Mouse (Mus musculus) heart, embryonic 10.5 days (tissue): ENCODE results near the gene Omt2a. TPM values are rescaled to one million over a fixed set of nuclear protein-coding genes. Genes with fewer than 3 reads are reported as not detected.
A peak's percentile ranks its signal among the peaks of the same experiment; 100 is the strongest.
"Not testable (repeated sequence)": the region's sequence is repeated elsewhere in the genome, so short reads cannot be mapped to it uniquely, and the experiment has no call there.

Source experiments
- DNase-seq: peaks from one replicate; pipeline ENCODE4 v3.0.0-alpha.2; 2017; ENCODE audit warnings: low spot score
- H3K27ac ChIP-seq: fragments of 300-500 bp; sonication (generic); 2 replicates; pipeline ENCODE4 v1.5.1; 2016; ENCODE audit warnings: mild to moderate bottlenecking
- H3K27me3 ChIP-seq: fragments of 300-500 bp; sonication (generic); 2 replicates; pipeline ENCODE4 v1.6.1; 2016; ENCODE audit warnings: mild to moderate bottlenecking; ENCODE audit not compliant: poor library complexity, insufficient read depth, severe bottlenecking
- H3K36me3 ChIP-seq: fragments of 300-500 bp; sonication (generic); 2 replicates; pipeline ENCODE4 v1.6.1; 2016; ENCODE audit warnings: mild to moderate bottlenecking, moderate library complexity
- H3K4me1 ChIP-seq: fragments of 300-500 bp; sonication (generic); 2 replicates; pipeline ENCODE4 v1.6.1; 2016; ENCODE audit warnings: mild to moderate bottlenecking
- H3K4me3 ChIP-seq: fragments of 300-500 bp; sonication (generic); 2 replicates; pipeline ENCODE4 v1.5.1; 2016; ENCODE audit warnings: mild to moderate bottlenecking, moderate library complexity
- H3K9me3 ChIP-seq: fragments of 300-500 bp; sonication (generic); 2 replicates; pipeline ENCODE4 v1.6.1; 2016; ENCODE audit warnings: mild to moderate bottlenecking, moderate library complexity
- WGBS: fragments of 180-500 bp; shearing (Covaris S2); methylation state at CpG from one replicate; pipeline ENCODE4 v1.1.7; 2016; 5-methylcytosine and 5-hydroxymethylcytosine counted together
- polyA plus RNA-seq: library from polyadenylated mRNA; unstranded; fragments of >200 nt; fragmentation: Nextera tagmentation; extraction: Ambion mirVana; gene quantifications from 2 replicates; pipeline ENCODE4 v1.2.1, GENCODE M21; 2016

Omt2a gene
- polyA plus RNA-seq, 1 experiment from 2014 or later: not detected

DNA sequence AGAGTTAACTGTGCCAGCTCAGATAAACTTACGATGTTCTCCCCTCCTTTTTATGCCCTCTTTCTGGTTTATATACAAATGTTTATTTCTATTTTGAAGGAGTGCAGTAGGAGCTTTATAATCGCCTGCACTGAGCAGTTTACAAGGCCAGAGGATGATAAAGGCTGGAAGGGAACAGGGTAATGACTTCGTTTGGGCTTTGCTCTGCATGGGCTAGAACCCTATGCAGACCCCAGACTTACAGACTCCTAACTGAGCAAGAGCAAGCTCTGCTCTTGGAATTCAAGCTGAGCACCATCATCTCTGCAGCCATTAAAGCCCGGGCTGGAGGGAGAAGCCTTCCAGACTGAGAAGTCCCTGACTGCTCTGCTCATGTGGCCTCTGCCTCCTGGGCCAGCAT lies 30.6 kb upstream of the Omt2a start:
- not testable (repeated sequence) for H3K27me3 ChIP-seq, H3K36me3 ChIP-seq, H3K4me1 ChIP-seq, H3K27ac ChIP-seq, DNase-seq, H3K9me3 ChIP-seq, H3K4me3 ChIP-seq
- 63% methylated on average over 4 of the region's 4 CpGs for WGBS

DNA sequence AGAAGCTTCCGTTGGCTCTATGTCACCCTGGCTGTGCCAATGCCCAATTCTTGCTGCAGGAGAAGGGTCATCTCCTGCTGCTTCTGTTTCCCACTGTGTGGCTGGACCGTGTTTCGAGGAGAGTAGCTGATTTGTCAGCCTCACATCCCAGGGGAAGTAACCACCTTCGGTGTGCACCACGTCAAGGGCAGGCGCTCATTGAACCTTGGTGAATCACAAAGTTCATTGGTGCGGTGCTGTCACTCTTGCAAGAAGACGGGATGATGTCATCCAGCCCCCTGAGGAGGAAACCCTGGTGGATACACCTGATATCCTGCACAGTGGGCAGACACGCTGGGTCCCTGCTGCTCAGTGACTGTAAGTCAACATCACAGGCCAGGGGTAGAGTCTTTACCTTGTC lies 28.5 kb upstream of the Omt2a start:
- WGBS: 84% methylated on average over 9 of the region's 9 CpGs
- H3K27me3 ChIP-seq, H3K4me3 ChIP-seq, H3K27ac ChIP-seq, H3K36me3 ChIP-seq, H3K9me3 ChIP-seq, H3K4me1 ChIP-seq: not testable (repeated sequence)
- DNase-seq: peak; percentile 39

DNA sequence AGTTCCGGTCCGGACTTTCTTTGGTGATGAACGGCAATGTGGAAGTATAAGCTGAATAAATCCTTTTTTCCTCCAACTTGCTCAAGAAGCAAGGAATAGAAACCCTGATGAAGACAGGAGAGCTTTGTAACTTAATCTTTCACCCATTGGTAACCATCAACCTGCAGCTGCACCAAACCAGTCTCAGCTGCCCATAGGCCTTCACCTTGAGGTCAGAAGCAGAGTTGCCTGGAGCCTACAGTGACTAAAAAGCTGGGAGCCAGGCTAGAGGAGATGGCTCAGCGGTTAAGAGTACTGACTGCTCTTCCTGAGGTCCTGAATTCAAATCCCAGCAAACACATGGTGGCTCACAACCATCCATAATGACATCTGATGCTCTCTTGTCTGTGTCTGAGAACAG lies 27.9 kb upstream of the Omt2a start:
- H3K9me3 ChIP-seq, H3K4me1 ChIP-seq, H3K4me3 ChIP-seq, H3K27me3 ChIP-seq, H3K27ac ChIP-seq, H3K36me3 ChIP-seq: not testable (repeated sequence)
- DNase-seq: peak; percentile 5
- 85% methylated on average over 4 of the region's 4 CpGs for WGBS

DNA sequence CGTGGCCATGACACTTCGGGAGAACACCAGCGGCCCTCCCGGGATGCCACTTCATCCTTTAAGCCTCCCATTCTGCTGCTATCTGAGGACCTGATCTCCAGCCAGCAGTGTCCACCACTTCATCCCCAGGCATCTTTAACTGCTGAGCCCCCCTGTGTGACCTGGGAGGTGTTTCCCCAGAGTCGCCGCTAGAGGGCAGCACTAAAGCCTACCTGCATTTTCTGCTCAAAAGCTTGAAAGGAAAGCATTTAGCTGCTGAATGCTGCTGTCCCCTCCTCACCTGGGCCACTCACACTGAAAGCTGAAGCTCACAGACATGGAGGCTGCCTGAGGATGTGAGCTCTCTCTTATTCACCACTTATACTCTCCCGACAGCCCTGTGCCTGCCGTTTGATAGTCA lies 25.7 kb upstream of the Omt2a start:
- DNase-seq: peak; percentile 78
- 15% methylated on average over 8 of the region's 8 CpGs for WGBS
- H3K4me1 ChIP-seq, H3K27me3 ChIP-seq, H3K27ac ChIP-seq, H3K36me3 ChIP-seq, H3K9me3 ChIP-seq, H3K4me3 ChIP-seq: not testable (repeated sequence)

DNA sequence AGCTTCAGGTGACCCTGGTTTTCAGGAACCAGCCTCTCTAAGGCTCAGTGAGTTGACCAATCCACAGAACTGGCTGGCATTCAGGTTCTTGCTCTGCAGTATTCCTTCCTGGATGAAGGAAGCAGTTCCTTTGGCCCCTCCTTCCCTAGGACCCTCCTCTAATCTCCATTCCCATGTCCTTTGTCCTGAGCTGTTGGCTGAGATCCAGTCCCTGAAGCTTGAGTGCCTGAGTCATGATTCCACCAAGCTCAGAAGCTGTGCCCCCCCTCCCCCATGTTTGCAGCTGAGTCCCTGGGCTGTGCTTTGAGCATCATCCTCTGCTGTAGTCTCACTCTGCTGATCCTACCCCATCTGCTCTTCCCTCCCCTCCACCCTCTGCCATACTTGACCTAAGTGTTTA lies 22.5 kb upstream of the Omt2a start:
- not testable (repeated sequence) for H3K27ac ChIP-seq
- DNase-seq: peak; percentile 77

DNA sequence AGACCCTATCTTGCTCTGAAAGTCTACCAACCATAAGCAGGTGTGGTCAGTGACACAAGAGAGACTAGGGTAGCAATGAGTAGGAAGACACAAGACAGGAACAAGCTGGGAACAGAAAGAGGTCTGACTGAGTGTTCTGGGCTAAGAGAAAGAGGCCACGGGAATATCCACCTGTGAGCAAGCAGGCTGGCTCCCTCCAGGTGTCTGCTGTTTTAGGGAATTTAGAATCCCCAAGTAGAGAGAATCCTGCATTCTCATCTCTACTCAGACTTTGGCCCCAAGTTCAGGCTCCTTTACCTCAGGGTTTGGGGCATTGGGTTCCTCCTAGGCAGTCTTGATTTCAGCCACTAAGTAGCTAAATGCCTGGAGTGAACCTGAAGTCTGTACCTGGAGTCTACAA lies 12.7 kb upstream of the Omt2a start, which contains the start of gene Omt2b:
Gene Omt2b, plus strand, starts transcription at position 301 of the 400 bp plus-strand sequence.
- 59% methylated on average over 1 of the region's 1 CpGs for WGBS
- H3K36me3 ChIP-seq, H3K27ac ChIP-seq, H3K27me3 ChIP-seq, H3K9me3 ChIP-seq, DNase-seq, H3K4me3 ChIP-seq, H3K4me1 ChIP-seq: not testable (repeated sequence)

More for the DNA sequence above, 22.5 kb upstream of the Omt2a start:
- H3K4me1 ChIP-seq, H3K4me3 ChIP-seq, H3K36me3 ChIP-seq, H3K27me3 ChIP-seq, H3K9me3 ChIP-seq: not testable (repeated sequence)

DNA sequence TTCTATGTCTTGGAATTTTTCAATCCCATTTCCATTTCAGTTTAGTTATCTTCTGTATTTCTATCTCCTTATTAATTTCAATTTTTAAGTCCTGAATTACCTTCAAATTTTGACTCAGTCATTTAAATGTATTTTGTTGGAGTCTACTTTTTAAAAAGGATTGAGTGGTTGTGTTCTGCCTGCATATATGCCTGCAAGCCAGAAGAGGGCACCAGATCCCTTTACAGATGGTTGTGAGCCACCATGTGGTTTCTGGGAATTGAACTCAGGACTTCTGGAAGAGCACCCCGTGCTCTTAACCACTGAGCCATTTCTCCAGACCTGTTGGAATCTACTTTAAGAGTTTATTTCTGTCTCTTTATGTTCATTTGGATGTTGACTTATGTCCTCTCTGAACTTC lies 4.9 kb upstream of the Omt2a start:
- Histone ChIP-seq H3K27me3 (peaks cover 5% of the 10 kb centered on the region; the same call in 1 of the 2 replicates), H3K4me1 (no peaks in the 10 kb centered on the region), H3K9me3 (no peaks in the 10 kb centered on the region), H3K36me3 (no peaks in the 10 kb centered on the region), H3K4me3 (no peak overlapping the region), H3K27ac (no peak overlapping the region)
- WGBS: 48% methylated on average over 1 of the region's 1 CpGs
- DNase-seq: no peak

DNA sequence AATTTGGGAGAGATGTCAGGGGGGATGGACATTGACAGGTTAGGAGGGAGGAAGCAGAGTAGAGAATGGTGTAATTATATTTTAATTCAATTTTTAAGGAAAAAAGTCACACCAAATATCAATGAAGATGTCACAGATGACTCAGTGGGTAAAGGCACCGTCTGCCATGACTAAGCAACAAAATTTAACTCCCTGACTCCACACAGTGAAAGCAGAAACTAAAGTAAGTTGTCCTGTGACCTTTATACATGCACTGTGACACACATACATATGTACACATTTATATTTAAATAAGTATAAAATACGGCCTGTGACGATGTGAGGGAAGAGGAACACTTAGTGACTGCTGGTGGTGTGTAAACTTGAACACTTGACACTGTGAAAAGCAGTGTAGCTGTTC lies 6.5 kb downstream of the Omt2a start:
- H3K4me1 ChIP-seq, H3K27ac ChIP-seq, H3K9me3 ChIP-seq, H3K27me3 ChIP-seq, H3K4me3 ChIP-seq, H3K36me3 ChIP-seq, DNase-seq: not testable (repeated sequence)
- WGBS: 75% methylated on average over 3 of the region's 3 CpGs

DNA sequence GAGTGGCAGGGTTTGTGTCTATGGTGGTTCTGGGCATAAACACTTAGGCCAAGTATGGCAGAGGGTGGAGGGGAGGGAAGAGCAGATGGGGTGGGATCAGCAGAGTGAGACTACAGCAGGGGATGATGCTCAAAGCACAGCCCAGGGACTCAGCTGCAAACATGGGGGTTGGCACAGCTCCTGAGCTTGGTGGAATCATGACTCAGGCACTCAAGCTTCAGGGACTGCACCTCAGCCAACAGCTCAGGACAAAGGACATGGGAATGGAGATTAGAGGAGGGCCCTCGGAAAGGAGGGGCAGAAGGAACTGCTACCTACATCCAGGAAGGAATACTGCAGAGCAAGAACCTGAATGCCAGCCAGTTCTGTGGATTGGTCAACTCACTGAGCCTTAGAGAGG lies 15.5 kb downstream of the Omt2a start:
- H3K27ac ChIP-seq, DNase-seq, H3K4me3 ChIP-seq, H3K9me3 ChIP-seq, H3K36me3 ChIP-seq, H3K27me3 ChIP-seq, H3K4me1 ChIP-seq: not testable (repeated sequence)
- 60% methylated on average over 1 of the region's 1 CpGs for WGBS

DNA sequence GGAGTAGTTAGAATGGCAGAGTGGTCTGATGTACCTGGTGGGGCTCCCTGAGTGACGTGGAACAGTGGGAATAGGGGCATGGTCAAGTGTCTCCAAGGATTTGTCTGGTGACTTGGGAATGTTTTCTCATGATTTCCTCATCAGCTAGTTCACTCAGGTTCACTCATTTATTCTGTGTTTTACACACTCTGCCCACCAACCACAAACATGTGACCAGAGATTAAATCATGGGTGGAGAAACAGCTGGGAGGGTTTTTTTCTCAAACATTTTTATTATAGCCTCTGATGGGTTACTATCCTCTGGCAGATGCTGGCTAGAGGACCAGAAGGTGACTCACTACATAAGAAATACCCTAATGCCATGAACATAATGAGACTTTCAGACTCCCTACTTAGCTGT lies 16.4 kb downstream of the Omt2a start:
- no peak overlapping the region for H3K4me3 ChIP-seq
- DNase-seq: no peak
- 84% methylated on average over 1 of the region's 1 CpGs for WGBS
- H3K9me3 ChIP-seq: no peaks in the 10 kb centered on the region
- no peaks in the 10 kb centered on the region for H3K4me1 ChIP-seq
- H3K36me3 ChIP-seq: no peaks in the 10 kb centered on the region
- H3K27me3 ChIP-seq: no peaks in the 10 kb centered on the region
- H3K27ac ChIP-seq: no peak overlapping the region

DNA sequence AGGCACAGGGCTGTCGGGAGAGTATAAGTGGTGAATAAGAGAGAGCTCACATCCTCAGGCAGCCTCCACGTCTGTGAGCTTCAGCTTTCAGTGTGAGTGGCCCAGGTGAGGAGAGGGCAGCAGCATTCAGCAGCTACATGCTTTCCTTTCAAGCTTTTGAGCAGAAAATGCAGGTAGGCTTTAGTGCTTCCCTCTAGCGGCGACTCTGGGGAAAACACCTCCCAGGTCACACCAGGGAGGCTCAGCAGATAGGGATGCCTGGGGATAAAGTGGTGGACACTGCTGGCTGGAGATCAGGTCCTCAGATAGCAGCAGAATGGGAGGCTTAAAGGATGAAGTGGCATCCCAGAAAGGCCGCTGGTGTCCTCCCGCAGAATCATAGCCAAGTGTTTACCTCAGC lies 18.5 kb downstream of the Omt2a start:
- H3K9me3 ChIP-seq, H3K4me3 ChIP-seq, H3K4me1 ChIP-seq, H3K27me3 ChIP-seq, H3K36me3 ChIP-seq, H3K27ac ChIP-seq: not testable (repeated sequence)
- 11% methylated on average over 6 of the region's 6 CpGs for WGBS
- peak; percentile 79 for DNase-seq

DNA sequence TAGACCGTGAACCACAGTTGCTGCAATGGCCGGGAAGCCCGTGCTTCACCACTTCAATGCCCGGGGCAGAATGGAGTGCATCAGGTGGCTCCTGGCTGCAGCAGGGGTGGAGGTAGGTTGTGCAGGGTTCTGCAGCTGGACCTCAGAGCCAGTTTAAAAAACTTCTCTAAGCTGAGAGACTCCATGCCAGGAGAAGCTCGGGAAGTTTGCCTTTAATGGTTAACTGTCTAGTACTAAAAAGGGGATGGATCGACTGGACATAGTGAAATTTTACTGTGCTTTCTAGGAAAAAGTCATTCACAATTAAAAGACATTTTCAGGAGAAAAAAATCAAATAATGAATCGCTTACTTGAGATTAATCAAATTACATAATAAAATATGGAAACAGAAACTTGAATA lies 19.8 kb downstream of the Omt2a start:
- H3K36me3 ChIP-seq, DNase-seq, H3K27me3 ChIP-seq, H3K4me1 ChIP-seq, H3K9me3 ChIP-seq, H3K4me3 ChIP-seq, H3K27ac ChIP-seq: not testable (repeated sequence)
- 79% methylated on average over 7 of the region's 7 CpGs for WGBS

DNA sequence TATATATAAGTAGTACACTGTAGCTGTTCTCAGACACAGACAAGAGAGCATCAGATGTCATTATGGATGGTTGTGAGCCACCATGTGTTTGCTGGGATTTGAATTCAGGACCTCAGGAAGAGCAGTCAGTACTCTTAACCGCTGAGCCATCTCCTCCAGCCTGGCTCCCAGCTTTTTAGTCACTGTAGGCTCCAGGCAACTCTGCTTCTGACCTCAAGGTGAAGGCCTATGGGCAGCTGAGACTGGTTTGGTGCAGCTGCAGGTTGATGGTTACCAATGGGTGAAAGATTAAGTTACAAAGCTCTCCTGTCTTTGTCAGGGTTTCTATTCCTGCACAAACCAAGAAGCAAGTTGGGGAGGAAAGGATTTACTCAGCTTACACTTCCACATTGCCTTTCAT lies 20.9 kb downstream of the Omt2a start:
- 67% methylated on average over 1 of the region's 1 CpGs for WGBS
- H3K27me3 ChIP-seq, DNase-seq: not testable (repeated sequence)

DNA sequence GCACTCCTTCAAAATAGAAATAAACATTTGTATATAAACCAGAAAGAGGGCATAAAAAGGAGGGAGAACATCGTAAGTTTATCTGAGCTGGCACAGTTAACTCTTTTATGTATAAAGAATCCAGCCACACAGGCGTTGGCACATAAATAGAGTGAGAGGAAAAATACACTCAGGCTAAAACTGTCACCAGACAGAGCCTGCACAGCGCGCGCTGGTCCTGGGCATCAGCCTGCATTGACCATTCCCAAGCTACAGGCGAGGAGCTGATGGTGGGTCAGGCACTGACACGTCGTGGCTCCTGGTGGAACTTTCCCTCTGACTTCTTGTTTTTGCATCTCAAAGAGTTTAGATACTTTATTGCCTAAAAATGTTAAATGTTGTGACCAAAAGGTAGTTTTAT lies 22.1 kb downstream of the Omt2a start:
- DNase-seq, H3K9me3 ChIP-seq, H3K27ac ChIP-seq, H3K36me3 ChIP-seq, H3K27me3 ChIP-seq, H3K4me3 ChIP-seq, H3K4me1 ChIP-seq: not testable (repeated sequence)
- 82% methylated on average over 8 of the region's 8 CpGs for WGBS

More for the DNA sequence above, 20.9 kb downstream of the Omt2a start:
- H3K4me1 ChIP-seq, H3K27ac ChIP-seq, H3K36me3 ChIP-seq, H3K4me3 ChIP-seq, H3K9me3 ChIP-seq: not testable (repeated sequence)

DNA sequence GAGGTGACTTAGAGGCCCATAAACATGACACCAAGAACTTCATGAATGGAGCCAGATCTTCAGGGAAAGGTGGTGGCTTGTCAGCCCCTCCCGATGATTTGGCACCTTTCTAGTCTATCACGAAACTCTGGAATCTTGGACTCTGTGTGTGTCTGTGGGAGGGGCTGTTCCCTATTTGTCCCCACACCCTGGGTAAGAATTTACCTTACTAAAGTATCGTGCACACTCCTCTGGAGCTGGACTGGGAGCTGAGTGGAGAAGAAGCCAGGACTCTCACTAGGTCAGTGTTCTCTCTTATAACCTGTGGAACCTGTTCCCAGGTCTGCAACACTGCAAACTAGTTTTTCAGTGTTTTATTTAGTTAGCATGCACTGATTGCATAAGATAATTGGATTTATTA lies 24.9 kb downstream of the Omt2a start, which contains the start of gene Gm10639:
Gene Gm10639, plus strand, starts transcription at position 201 of the 400 bp plus-strand sequence.
- not testable (repeated sequence) for H3K9me3 ChIP-seq, DNase-seq, H3K27me3 ChIP-seq, H3K36me3 ChIP-seq, H3K4me1 ChIP-seq, H3K27ac ChIP-seq, H3K4me3 ChIP-seq
- 80% methylated on average over 3 of the region's 3 CpGs for WGBS
